Mouse (Mus musculus): ENCODE data around the gene Nrf1.

Nrf1 gene

DNA sequence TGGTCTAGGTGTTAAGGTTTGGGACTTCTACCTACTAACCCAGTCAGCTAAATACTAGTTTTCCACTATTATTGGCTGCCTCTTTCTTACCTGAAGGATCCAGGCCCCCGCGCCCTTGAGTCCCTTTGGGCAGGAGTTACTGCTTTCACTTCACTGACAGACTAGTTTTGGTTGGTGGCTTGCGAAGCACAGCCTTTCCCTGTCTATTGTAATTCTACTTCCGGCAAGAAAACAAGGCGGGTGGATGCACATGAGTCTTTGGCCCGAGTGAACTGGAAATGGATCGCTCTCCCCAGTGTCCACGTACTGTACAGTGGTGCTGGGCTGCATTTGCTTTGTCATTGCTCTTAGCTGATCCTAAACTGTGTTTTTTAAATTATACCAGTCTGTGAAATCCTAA, 102.7 kb downstream of the Nrf1 start:
- no peak for DNase-seq

DNA sequence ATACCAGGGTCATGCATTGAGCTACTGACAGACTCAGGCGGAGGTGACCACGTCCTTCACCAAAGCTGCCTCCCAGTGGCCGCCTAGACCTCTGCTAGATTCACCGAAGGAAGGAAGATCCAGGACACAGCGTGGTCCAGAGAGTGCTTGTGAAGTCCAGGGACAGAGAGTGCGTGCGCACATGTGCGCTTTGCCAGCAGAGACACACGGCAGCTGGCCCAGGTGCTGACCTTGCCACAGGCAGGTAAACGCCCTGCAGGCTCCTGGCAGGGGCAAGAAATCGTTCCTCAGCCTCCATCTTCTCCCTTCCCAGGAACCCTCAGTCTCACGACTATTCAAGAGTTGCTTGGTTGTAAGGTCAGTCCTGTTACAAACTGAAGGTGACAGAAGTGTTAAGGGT, 104.4 kb downstream of the Nrf1 start:
- DNase-seq = no peak

DNA sequence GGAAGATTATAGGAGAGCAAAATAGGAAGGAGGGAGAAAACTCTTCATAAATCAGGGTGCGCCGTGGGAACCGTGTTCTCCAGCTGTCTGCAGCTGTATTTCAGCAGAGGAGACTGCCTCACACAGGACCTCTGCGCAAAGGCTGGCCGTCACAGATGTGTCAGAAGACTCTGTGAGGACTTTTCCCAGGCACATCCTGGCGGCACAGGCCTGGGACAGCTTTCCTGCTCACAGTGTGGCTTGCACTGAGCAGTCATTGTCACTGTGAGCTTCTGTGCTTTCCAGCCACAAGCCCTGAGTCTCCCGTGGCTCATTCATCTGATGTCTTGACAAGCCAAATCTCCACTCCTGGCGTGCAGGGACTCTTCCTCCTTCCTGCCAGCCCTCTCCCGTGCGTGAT, 104.9 kb downstream of the Nrf1 start:
- no peak for DNase-seq

DNA sequence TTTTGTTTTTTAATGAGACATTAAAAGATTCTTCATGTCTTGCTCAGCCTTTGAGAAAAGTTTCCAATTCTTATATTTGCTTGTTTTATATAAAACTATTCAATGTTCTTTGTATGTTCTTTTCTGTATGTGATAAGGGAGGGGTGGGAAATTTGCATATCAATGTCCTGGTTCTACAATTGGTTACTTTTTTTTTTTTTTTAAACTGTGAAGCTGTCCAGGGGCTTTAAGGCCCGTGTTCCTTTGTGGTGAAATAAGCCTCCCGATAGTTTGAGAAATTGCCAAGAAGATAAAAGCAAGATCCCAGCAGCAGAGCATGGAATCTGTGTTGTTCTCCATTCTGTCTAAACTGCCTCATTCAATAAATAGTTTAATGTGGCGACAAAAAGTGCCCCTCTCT, 105.3 kb downstream of the Nrf1 start:
- DNase-seq = no peak

DNA sequence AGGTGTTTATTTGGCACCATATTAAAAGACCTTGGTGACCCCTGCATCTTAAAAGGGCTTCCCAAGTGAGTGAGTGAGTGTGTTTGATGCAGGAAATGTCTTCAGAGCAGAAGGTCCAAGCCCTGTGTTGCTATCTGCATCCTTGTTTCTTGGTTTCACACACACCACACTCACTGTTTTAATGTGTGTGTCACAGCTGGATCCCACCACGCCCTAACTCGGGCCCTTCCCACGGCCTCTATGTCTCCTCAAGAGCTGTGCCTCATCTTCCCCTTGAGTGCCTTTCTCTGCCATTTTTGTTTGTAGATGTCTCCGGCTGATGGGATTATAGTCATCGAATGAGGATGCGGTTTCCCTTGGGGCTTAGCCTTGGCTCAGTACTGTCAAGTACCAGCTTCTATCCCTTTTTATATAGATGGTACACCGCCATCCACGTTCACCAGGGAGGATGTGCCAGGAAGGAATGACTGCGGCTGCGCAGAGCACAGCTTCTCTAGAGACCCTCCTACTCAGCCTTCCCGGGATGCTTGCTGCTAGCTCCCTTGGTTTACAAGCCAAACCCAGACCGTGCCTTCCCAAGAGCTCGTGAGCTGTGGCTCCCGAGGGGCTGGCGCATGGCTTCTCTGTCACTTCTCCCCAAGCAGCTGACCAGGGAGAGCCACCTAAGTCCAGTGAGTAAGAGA, 106.1 kb downstream of the Nrf1 start:
- DNase-seq = no peak

GRCm38 (mm10) chr6:30159516-30160045, 111.8 kb downstream of the Nrf1 start:
- no peak for DNase-seq

- no peak for DNase-seq
Measured at GRCm38 (mm10) chr6:30160408-30160807, 112.6 kb downstream of the Nrf1 start.

- DNase-seq = no peak
Measured at GRCm38 (mm10) chr6:30161618-30162017, 113.8 kb downstream of the Nrf1 start.

DNA sequence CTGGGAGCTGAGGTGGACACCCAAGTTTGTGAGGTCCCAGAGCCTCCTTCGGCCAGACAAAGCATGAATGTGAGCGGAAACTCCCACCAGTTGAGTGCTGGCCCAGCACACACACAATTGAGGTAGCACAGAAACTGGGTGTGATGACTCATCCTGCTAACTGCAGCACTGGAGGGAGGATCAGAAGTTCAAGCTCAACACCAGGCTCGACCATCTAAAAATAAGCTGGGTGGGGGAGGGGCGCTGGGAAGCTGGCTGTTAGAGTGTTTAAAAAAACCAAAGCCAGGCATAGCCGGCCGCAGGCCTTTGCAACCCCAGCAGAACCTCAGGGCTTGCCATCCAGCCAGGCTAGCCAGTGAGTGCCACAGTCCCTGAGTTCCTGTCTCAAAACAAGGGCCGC, 114.3 kb downstream of the Nrf1 start:
- no peak for DNase-seq

- no peak for DNase-seq
Measured at GRCm38 (mm10) chr6:30166349-30166748, 118.6 kb downstream of the Nrf1 start.

DNA sequence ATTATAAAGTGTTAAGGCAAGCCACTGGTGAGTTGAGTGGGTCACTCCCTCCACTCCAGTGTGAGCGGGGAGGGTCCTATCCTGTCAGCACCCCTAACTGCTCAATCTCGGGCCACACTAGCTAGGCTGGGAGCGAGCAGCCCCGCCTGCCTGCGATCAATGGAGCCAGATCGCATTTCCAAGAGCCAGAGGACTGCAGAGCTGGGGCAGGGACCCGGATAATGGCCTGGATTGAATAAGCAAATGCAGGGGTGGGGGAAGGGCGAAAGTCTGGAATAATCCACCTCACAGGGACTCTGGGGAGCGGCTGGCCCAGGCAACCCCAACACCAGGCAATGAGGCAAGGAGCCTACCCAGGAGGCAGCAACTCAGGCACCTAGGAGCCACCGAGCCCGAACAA, 119.4 kb downstream of the Nrf1 start:
- no peak for DNase-seq

GRCm38 (mm10) chr6:30168275-30168674, 120.5 kb downstream of the Nrf1 start:
- no peak for DNase-seq

- DNase-seq = no peak
Measured at GRCm38 (mm10) chr6:30169148-30169547, 121.4 kb downstream of the Nrf1 start.

DNA sequence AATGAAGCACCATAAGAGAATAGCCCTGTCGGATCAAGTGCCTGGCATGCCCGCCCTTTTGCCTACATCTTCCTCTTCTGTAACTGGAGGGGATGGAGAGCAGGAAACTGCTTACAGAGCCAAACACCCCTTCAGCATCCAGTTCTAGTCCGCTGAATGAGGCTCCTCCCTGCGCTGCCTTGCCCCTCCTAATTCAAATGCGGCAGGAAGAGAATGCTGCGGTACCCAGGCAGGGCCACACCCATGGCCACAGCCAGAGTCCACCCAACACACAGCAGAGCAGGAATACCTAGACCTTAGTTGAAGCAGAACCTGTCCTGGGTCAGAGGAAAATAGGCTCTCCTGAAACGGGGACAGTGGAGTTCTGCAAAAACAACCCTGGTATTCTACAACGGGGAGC, 123.4 kb downstream of the Nrf1 start:
- no peak for DNase-seq

DNA sequence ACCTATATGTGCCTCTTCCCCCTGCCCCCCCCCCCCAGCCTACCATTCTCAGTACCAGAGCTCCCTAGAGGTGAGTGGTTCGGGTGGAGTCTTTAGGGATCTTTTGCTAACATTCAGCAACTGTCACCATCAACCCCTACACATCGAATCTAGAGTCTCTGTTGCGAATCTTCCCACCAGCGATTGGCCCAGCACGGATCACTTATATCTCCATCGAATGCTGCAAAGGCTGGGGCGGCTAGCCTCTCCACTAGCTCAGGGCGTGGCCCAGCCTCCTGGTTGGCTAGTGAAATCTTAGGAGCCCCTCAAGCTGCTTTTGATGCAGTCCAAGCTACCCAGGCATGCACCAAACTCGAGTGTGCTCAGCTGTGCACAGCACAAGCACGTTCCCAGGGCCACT, 124.2 kb downstream of the Nrf1 start:
- DNase-seq = no peak

DNA sequence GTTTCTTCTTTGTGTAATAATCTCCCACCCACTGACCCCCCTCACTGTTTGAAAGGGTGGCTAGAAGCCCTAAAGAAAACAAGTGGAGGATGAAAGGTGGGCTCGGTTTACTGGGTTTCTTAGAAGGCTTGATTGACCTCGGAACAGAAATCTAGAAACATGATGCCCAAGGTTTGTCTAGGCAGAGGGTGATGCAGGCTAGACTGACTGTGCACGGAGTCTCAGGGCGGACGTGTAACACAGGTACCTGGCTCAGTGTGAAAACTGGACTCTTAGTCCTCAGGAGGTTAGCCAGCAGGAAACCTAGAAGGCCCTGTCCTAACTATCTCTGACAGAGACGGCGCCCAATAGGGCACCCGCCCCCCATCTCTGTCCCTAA, 124.6 kb downstream of the Nrf1 start:
- no peak for DNase-seq

DNA sequence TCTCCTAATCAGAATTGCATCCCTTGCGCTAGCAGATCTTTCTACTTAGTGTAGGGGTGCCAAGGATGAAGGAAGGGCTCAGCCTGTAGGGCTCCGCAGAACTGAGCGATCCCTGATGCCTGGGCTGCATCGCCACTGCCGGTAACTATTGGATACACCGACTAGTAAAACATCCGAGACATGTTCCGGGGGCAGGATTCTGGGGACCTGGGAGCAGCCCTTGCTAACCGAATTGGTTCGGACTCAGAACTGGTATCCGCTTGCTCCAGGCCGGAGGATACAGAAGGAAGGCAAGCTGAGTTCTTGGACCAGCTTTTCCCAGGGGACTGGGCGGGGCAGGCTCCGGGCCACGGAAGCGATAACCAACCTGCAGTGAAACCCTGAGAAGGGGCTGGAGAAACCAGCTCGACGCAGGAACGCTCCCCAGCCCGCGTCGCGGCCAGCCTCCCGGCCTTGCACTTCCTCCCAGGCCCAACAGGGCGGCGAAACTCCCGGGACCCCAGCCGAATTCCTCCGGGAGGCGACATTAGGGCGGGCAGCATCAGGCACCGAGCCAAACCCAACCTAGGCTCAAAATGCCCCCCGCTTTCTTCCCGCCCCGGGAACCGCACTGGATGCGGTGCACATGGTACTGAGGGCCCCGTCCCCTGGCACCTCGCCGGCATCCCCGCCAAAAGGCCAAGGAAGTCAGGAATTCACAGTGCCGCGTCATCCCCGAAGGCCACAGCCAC, 125.2 kb downstream of the Nrf1 start:
- DNase-seq = no peak

DNA sequence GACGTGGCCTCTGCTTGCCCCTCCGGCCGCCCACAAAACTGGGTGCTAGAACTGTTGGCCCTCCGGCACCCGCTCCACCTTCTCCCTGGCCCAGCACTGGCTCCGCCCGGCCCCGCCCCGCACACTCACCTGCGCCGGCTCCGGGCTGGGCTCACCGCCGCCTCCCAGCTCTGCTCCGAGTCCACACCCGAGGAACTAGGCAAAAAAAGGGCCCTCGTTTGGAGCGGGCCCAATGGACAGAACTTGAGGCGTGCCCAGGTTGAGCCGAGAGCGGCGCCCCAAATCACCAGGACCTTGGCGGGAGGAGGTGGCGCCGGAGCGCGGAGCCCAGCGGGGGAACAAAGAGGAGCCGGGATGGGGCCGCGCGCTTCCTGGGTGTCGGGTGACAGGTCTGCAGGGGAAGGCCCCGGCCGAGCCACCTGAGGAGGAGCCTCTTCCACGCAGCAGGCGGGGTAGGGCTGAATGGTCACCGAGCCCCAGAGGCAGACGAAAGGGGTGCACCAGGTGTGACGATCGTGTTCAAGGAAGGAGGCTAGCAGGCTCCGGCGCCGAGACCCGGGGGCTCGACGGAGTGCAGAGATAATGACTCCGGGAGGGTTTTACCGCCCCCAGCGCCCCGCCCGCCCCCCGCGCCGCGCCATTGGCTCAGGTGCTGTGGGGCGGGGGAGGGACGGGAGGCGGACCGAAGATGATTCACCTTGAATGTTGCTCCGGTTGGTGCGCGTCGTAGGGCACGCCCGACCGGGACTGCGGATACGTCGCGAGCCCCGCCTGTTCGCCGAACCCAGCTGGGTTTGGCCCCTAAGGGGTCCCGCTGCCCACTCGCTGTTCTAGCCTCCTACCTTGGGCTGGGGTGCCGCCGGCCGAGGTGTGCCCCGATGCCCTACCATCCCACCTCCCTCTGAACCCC, 126.0 kb downstream of the Nrf1 start:
- DNase-seq = no peak

- no peak for DNase-seq
Measured at GRCm38 (mm10) chr6:30174461-30175224, 126.9 kb downstream of the Nrf1 start.

- DNase-seq = no peak
Measured at GRCm38 (mm10) chr6:30175225-30175917, 127.6 kb downstream of the Nrf1 start.

DNA sequence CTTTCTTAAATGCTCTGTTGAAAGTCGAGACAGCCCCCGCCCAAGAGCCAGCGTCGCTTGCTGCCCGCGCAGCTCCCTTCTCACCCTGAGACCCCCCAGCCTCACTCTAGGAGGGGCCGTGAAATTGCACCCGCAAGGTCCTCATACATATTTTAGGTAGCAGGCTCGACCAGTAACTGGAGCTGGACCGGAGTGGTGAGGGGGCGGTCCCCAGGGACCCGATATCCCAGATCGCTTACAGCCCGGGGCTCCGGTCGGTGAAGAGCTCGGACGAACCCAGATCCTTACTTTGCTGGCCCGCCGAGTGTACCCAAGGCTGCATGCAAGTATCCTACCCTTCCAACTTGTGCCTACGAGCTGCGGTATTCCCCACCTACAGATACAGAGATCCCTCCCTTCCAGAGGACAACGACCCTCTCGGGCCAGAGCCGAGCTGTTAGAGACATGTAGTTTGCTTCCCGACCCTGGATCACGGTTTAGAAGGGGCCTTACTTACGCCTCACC, 128.2 kb downstream of the Nrf1 start:
- DNase-seq = no peak

DNA sequence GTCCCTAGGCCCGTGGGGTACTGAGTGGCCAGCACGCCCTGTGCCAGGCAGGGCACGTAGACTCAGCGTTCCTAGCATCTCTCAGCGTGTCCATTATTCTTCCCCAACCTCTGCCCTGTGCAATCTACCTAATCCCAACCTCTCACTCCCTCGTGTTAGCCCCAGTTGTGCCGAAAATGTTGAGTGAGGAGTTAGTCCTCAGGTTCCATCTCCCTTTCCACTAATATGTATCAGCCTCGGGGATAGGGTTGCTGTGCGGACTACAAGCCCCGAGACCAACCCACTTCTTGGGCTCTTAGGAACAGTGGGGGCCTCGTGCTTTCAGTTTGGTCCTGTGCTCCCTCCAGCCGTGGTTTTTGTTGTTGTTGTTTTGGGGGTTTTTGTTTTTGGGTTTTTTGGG, 128.7 kb downstream of the Nrf1 start:
- DNase-seq = no peak
